Mouse (Mus musculus): ENCODE data around the gene Cuedc1.

DNA sequence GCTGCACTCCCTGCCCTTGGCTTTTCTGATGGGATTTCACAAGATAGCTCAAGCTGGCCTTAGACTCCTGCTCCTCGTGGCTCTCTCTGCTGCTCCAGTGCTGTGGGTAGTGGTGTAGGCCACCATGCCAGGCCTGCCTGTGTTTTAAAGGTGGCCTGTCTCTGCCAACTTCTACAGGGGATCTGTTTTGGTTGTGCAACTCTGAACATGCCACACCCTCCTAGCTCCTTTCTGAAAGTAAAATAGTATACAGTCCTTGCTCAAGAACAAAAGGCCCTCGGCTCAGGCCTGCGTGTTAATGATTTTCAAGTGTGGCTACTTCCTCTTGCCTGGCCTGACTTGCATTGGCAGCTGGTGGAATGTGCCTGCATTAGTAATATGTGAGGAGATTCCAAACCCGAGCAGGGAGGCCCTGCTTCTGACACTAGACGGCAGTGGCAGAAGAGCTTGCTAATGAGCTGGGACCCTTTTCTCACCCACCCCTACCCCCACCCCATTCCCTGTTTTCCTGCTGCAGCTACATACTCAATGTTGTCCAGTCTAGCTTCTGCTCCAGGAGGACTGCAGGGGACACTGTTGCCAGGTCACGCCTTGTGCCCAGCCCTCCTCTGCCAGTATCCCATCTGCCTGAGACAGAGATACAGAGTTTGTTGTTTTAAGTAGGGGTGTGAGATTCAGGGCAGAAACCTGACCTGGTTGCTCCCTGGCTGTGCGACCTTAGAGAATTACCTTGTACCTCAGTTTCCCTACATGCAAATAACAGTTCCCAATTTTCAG lies 53.7 kb downstream of the Cuedc1 start:
- TF ChIP-seq CTCF (conservative IDR thresholded peaks at IDR 0.05; ENCODE audit: low read length), result no peak
- no peak for TF ChIP-seq POU5F1 (IDR thresholded peaks at IDR 0.05; ENCODE audit: borderline replicate concordance, low read length)

Data from E14TG2a.4 (cell line).